Mouse (Mus musculus) lung, adult 2 months (tissue): ENCODE measurements around the gene Pts.

Experiments used
- CTCF ChIP-seq: fragments of 200-500 bp; IDR thresholded peaks from 2 replicates; pipeline ENCODE4 v1.5.1; 2011; ENCODE audit warnings: mild to moderate bottlenecking, low read length, control low read depth; ENCODE audit not compliant: insufficient read depth
- POLR2A ChIP-seq: fragments of 200-500 bp; IDR thresholded peaks from 2 replicates; pipeline ENCODE4 v1.6.1; 2011; ENCODE audit warnings: low read depth, mild to moderate bottlenecking, control low read depth, low read length, borderline replicate concordance; ENCODE audit errors: extremely low read depth

- no peak for TF ChIP-seq CTCF
- TF ChIP-seq POLR2A: no peak
Measured at GRCm38 (mm10) chr9:50548936-50549335, 20.4 kb upstream of the Pts start.
